Mouse (Mus musculus): ENCODE measurements around the gene Plekhh3. TPM values are rescaled to one million over a fixed set of nuclear protein-coding genes. Genes with fewer than 3 reads are reported as not detected.

Plekhh3 gene
- polyA plus RNA-seq, 1 experiment from 2014 or later: 13.8 TPM

DNA sequence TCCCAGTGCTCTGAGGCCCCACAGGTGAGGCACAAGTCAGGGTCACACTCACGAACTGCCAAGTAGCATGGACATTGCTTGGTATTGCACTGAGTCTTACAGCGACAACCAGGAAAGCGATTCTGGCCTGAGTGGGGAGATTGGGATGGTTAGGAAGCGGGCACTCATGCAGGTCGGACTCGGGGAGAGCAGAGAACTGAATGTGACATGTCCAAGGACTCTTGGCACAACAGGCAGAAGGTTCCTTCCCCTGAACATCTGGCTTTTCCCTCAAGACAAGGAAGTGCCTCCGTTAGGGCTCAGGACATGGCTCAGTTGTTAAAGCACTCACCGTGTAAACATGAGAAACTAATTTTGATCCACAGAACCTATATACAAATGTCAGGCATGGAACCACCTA lies 24.4 kb upstream of the Plekhh3 start:
- Histone ChIP-seq H3K4me3 (ENCODE audit: low read depth, low read length) (no peak overlapping the region), H3K36me3 (ENCODE audit: control insufficient read depth, insufficient read depth, low read length) (peaks cover 75% of the 10 kb centered on the region), H3K27ac (ENCODE audit: low read depth) (no peak overlapping the region), H3K9me3 (ENCODE audit: control insufficient read depth, low read length) (no peaks in the 10 kb centered on the region), H3K9ac (ENCODE audit: low read length) (no peak overlapping the region), H3K4me1 (replicated peaks; ENCODE audit: control insufficient read depth, insufficient read depth, low read length) (peaks cover 10% of the 10 kb centered on the region), H3K27me3 (replicated peaks; ENCODE audit: control insufficient read depth, insufficient read depth, low read length) (no peaks in the 10 kb centered on the region), H3K4me2 (ENCODE audit: low read length) (no peak overlapping the region)
- no peak for DNase-seq (ENCODE audit: low spot score)
- no peak for ATAC-seq (replicated peaks; ENCODE audit: low FRiP score, low TSS enrichment, low read depth)
- WGBS: 85% methylated on average over 8 of the region's 8 CpGs

DNA sequence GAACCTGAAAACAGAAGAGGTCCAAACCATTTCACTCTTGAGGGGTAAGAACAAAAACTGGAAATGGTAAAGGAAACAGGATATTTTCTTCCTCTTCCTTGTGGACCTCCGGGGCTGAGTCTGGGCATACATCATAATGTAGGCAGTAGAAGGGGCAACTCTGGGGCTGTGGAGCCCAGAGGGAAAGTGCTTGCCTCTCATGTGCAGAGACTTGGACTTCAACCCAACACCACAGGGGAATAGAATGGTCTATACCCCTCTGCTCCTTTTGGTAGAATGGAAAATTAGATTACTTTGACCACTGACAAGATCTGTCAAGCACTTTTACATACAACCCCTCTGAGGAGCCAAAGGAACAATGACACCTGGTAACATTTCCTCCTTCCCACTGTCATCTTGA lies 23.9 kb upstream of the Plekhh3 start:
- ATAC-seq (replicated peaks; ENCODE audit: low FRiP score, low TSS enrichment, low read depth): no peak
- no peaks in the 10 kb centered on the region for H3K27me3 ChIP-seq (replicated peaks; ENCODE audit: control insufficient read depth, insufficient read depth, low read length)
- DNase-seq (ENCODE audit: low spot score): no peak
- H3K4me2 ChIP-seq (ENCODE audit: low read length): no peak overlapping the region
- H3K27ac ChIP-seq (ENCODE audit: low read depth): no peak overlapping the region
- no peak overlapping the region for H3K4me3 ChIP-seq (ENCODE audit: low read depth, low read length)
- H3K4me1 ChIP-seq (replicated peaks; ENCODE audit: control insufficient read depth, insufficient read depth, low read length): peaks cover 15% of the 10 kb centered on the region
- H3K9ac ChIP-seq (ENCODE audit: low read length): no peak overlapping the region
- no peaks in the 10 kb centered on the region for H3K9me3 ChIP-seq (ENCODE audit: control insufficient read depth, low read length)
- peaks cover 70% of the 10 kb centered on the region for H3K36me3 ChIP-seq (ENCODE audit: control insufficient read depth, insufficient read depth, low read length)
- WGBS: 53% methylated on average over 1 of the region's 1 CpGs

DNA sequence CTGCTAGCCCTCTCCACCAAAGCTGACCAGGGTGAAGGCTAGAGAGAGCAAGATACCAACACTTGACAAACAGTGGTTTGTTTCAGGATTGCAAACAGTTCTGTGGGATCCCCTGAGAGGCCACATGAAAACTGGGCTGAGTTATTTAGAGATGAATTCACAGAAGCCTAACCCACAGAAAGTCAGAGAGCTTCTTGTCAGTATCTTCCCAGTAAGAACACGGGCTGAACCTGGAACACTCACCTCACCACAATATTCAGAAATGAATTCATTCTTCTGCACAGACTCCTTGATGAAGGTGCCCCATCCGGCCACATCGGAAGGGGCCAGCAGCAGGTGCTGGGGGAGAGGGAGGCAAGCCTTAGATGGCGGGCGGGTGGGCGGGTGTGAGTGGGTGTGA lies 23.5 kb upstream of the Plekhh3 start:
- WGBS: 86% methylated on average over 6 of the region's 6 CpGs
- H3K36me3 ChIP-seq (ENCODE audit: control insufficient read depth, insufficient read depth, low read length): peaks cover 66% of the 10 kb centered on the region

DNA sequence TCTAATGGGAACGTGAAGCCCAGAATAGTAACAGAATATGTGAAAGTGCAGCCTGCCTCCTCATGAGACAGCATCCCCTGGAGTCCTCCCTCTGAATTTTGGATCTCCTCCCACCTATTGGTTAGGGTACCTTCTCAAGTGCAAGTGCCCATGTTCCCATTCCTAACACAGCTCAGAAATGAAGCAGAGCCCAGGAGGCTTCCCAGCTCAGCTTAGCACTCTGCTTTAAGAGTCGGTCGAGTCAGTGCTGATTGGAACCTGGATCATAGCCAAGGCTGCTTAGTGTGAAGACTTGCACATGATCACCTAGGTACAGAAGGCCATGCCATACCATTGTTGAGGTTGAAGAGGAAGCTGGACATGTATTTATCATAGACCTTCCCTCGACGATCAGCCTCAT lies 23.0 kb upstream of the Plekhh3 start:
- peaks cover 24% of the 10 kb centered on the region for H3K4me1 ChIP-seq (replicated peaks; ENCODE audit: control insufficient read depth, insufficient read depth, low read length)
- DNase-seq (ENCODE audit: low spot score): no peak
- no peak overlapping the region for H3K27ac ChIP-seq (ENCODE audit: low read depth)
- H3K4me3 ChIP-seq (ENCODE audit: low read depth, low read length): no peak overlapping the region
- no peak for ATAC-seq (replicated peaks; ENCODE audit: low FRiP score, low TSS enrichment, low read depth)
- H3K9me3 ChIP-seq (ENCODE audit: control insufficient read depth, low read length): no peaks in the 10 kb centered on the region
- peaks cover 61% of the 10 kb centered on the region for H3K36me3 ChIP-seq (ENCODE audit: control insufficient read depth, insufficient read depth, low read length)
- no peaks in the 10 kb centered on the region for H3K27me3 ChIP-seq (replicated peaks; ENCODE audit: control insufficient read depth, insufficient read depth, low read length)
- WGBS: 77% methylated on average over 5 of the region's 5 CpGs
- H3K4me2 ChIP-seq (ENCODE audit: low read length): no peak overlapping the region
- H3K9ac ChIP-seq (ENCODE audit: low read length): no peak overlapping the region

More for the DNA sequence above, 23.5 kb upstream of the Plekhh3 start:
- peaks cover 19% of the 10 kb centered on the region for H3K4me1 ChIP-seq (replicated peaks; ENCODE audit: control insufficient read depth, insufficient read depth, low read length)
- H3K9me3 ChIP-seq (ENCODE audit: control insufficient read depth, low read length): no peaks in the 10 kb centered on the region
- no peak overlapping the region for H3K4me2 ChIP-seq (ENCODE audit: low read length)
- H3K27me3 ChIP-seq (replicated peaks; ENCODE audit: control insufficient read depth, insufficient read depth, low read length): no peaks in the 10 kb centered on the region
- H3K9ac ChIP-seq (ENCODE audit: low read length): no peak overlapping the region
- H3K27ac ChIP-seq (ENCODE audit: low read depth): no peak overlapping the region
- H3K4me3 ChIP-seq (ENCODE audit: low read depth, low read length): no peak overlapping the region
- ATAC-seq (replicated peaks; ENCODE audit: low FRiP score, low TSS enrichment, low read depth) (no peak), DNase-seq (ENCODE audit: low spot score) (no peak)

DNA sequence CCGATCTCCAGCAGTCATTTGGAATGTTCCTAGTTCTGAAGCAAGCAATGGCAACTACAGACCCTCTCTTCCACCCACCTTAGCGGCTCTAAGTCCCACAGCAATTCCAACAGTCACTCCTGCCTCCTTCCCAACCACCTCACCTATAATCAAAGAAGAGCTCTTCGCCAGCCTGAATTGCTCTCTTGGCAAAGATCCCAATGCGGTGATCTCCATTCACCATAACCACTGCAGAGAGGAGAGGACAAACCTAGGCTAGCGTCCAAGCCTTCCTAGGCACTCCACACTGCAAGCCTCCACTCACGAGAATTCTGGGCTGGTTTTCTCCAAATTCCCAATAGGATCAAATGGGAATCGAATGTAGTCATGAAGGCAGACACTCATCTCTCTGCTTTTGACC lies 21.9 kb upstream of the Plekhh3 start:
- WGBS: 91% methylated on average over 7 of the region's 7 CpGs
- no peak for ATAC-seq (replicated peaks; ENCODE audit: low FRiP score, low TSS enrichment, low read depth)

DNA sequence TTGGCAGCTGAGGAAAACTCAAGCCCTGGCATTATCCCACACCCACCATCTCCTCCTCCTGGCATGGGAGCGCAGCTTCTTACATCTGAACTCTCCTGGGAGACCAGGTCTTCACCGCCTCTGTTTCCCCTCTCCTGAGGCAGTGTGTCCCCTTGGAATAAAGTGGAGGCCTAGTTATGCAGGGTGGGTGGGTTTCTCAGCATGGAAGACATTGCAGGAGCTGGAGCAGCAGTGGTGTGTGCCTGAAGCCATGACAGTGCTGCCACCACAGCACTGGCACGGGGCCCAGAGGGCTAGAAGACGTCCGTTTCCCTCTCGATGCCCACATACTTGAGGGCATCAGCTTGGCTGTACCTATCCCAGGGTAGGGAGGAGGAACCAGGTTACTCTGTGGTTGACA lies 21.5 kb upstream of the Plekhh3 start:
- Histone ChIP-seq H3K4me2 (ENCODE audit: low read length) (no peak overlapping the region), H3K4me1 (replicated peaks; ENCODE audit: control insufficient read depth, insufficient read depth, low read length) (peaks cover 31% of the 10 kb centered on the region), H3K36me3 (ENCODE audit: control insufficient read depth, insufficient read depth, low read length) (peaks cover 46% of the 10 kb centered on the region), H3K27me3 (replicated peaks; ENCODE audit: control insufficient read depth, insufficient read depth, low read length) (no peaks in the 10 kb centered on the region), H3K4me3 (ENCODE audit: low read depth, low read length) (no peak overlapping the region), H3K9me3 (ENCODE audit: control insufficient read depth, low read length) (no peaks in the 10 kb centered on the region), H3K27ac (ENCODE audit: low read depth) (no peak overlapping the region), H3K9ac (ENCODE audit: low read length) (no peak overlapping the region)
- DNase-seq (ENCODE audit: low spot score) (no peak), ATAC-seq (replicated peaks; ENCODE audit: low FRiP score, low TSS enrichment, low read depth) (no peak)
- 91% methylated on average over 6 of the region's 6 CpGs for WGBS

More for the DNA sequence above, 21.9 kb upstream of the Plekhh3 start:
- Histone ChIP-seq H3K27ac (ENCODE audit: low read depth) (no peak overlapping the region), H3K4me1 (replicated peaks; ENCODE audit: control insufficient read depth, insufficient read depth, low read length) (peaks cover 31% of the 10 kb centered on the region), H3K9ac (ENCODE audit: low read length) (no peak overlapping the region), H3K4me2 (ENCODE audit: low read length) (no peak overlapping the region), H3K36me3 (ENCODE audit: control insufficient read depth, insufficient read depth, low read length) (peaks cover 50% of the 10 kb centered on the region), H3K4me3 (ENCODE audit: low read depth, low read length) (no peak overlapping the region), H3K9me3 (ENCODE audit: control insufficient read depth, low read length) (no peaks in the 10 kb centered on the region), H3K27me3 (replicated peaks; ENCODE audit: control insufficient read depth, insufficient read depth, low read length) (no peaks in the 10 kb centered on the region)
- DNase-seq (ENCODE audit: low spot score): no peak

DNA sequence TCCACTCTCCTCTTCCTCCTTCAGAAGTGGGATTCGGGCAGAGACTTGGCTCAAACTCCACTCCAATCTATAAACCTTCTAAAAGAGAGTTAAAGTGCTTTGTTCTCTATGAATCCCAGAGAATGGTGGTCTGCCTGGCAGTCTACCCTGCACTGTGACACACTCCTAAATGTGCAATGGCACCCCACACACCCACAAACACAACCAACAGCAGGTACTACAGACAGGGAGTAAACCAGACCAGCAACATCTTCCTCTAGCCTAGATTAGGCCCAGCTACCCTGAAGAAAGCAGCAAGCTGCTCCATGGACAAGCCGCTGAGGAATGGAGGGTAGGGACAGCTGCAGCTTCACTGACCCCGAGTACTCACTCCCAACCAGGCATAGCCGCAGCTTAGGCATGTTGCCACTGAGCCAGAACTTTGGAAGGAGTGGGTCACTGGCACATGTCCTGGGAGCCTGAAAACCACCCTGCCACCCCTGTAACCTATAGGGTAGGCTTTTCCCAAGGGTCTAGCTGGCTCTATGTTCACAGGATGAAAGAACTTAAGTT lies 20.8 kb upstream of the Plekhh3 start:
- whole genome bisulfite sequencing: 71% methylated on average over 4 of the region's 4 CpGs
- Histone ChIP-seq H3K4me1 (replicated peaks; ENCODE audit: control insufficient read depth, insufficient read depth, low read length) (peaks cover 31% of the 10 kb centered on the region), H3K27me3 (replicated peaks; ENCODE audit: control insufficient read depth, insufficient read depth, low read length) (no peaks in the 10 kb centered on the region), H3K4me2 (ENCODE audit: low read length) (no peak overlapping the region), H3K27ac (ENCODE audit: low read depth) (peak overlapping the region; percentile 93; the same call in 1 of the 2 replicates), H3K9ac (ENCODE audit: low read length) (no peak overlapping the region), H3K36me3 (ENCODE audit: control insufficient read depth, insufficient read depth, low read length) (peaks cover 40% of the 10 kb centered on the region), H3K9me3 (ENCODE audit: control insufficient read depth, low read length) (no peaks in the 10 kb centered on the region), H3K4me3 (ENCODE audit: low read depth, low read length) (no peak overlapping the region)
- no peak for DNase-seq (ENCODE audit: low spot score)
- ATAC-seq (replicated peaks; ENCODE audit: low FRiP score, low TSS enrichment, low read depth): no peak

DNA sequence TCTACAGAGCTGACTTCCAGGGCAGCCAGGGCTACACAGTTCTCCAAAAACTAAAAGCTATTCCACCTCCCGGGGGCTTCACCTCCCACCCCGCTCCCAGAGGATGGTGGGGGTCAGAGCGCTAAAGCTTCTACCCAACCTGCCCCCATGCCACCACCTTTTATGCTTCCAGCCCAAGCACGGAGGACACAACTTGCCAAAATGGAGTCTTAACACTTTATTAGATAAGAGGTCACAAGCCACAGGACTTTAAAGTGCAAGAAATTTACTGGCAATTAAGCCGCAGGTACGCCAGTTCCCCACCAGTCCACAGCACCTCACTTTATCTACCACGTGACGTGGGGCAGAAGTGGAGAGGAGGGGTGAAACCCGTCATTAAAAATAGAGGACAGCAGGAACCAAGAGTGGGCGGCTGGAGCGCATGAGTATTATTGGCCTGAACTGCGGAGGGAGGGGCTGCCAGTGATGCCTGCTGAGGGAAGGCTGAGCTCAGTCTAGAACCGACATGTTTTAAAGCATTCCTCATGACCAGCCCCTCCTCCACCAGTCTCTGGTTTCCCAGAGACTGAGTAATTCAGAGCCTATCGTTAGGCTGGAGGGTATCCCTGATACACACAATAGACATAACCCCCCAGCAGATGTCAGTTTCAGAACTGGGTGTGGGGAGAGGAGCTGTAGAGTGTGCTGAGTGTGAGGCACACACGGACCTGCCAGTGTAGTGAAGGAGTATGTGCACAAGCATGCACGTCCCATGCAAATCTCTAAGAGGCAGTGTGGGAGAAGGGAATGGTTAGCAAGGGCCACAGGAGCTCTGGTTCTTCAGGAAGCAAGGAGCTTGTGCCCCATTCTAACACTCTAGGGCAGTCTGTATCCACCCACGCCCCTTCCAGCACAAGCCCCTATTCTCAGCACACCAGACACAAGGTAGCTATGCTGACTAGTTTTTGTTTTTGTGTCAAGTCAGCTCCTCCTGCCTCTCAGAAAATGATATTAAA lies 20.1 kb upstream of the Plekhh3 start:
- 49% methylated on average over 17 of the region's 17 CpGs for WGBS
- ATAC-seq (replicated peaks; ENCODE audit: low FRiP score, low TSS enrichment, low read depth): no peak
- Histone ChIP-seq H3K4me2 (ENCODE audit: low read length) (no peak overlapping the region), H3K36me3 (ENCODE audit: control insufficient read depth, insufficient read depth, low read length) (peaks cover 32% of the 10 kb centered on the region), H3K4me1 (replicated peaks; ENCODE audit: control insufficient read depth, insufficient read depth, low read length) (peaks cover 31% of the 10 kb centered on the region), H3K27me3 (replicated peaks; ENCODE audit: control insufficient read depth, insufficient read depth, low read length) (no peaks in the 10 kb centered on the region), H3K9me3 (ENCODE audit: control insufficient read depth, low read length) (no peaks in the 10 kb centered on the region), H3K27ac (ENCODE audit: low read depth) (peak overlapping the region; percentile 93), H3K4me3 (ENCODE audit: low read depth, low read length) (no peak overlapping the region), H3K9ac (ENCODE audit: low read length) (no peak overlapping the region)
- no peak for DNase-seq (ENCODE audit: low spot score)
